In the genomic region with DNA sequence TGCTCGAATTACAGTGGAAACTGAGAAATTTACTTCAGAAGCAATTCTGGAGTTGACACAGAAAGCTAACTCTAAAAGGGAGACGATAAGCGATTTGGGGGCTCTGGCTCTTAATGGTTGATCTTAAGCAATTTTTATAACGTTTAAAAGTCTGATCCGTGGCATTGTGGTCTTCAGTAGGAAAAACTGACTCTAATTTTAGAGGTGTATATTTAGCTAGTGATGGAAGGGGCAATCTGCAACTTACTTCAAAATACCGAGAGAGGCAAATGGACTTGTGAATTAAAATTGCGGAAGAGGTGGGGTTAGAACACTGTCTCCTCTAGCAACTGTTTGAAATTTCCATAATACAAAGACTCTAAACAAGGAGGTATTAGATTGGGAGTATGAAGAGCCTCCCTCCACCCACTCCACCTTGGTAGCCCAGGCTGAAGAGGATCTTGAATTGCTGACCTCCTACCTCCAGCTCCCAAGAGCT, we compare ENCODE assay signal across 8 mouse cellular contexts. TPM values are rescaled to one million over a fixed set of nuclear protein-coding genes. Genes with fewer than 3 reads are reported as not detected.
DNase-seq lines count a peak whose midpoint lies in the region; ATAC-seq and TF ChIP-seq lines count a peak whose summit lies in the region.

No protein-coding gene starts in this region.

- no peaks in the 10 kb centered on the region for H3K9me3 ChIP-seq in hindbrain, embryonic 14.5 days (ENCODE audit: control insufficient read depth, low read length)

- H3K9ac ChIP-seq in hindbrain, embryonic 14.5 days: no peak overlapping the region

- no peak for DNase-seq in gastrocnemius, adult 2 months
- no peak for DNase-seq in gastrocnemius, postnatal 25 days
- DNase-seq in T-cell, adult 2 months (ENCODE audit: low spot score): peak; percentile 2
- no peak for DNase-seq in hindbrain, embryonic 14.5 days (ENCODE audit: low spot score)
- DNase-seq in urinary bladder, postnatal 4 days (ENCODE audit: low spot score in 2 of 2): no peak
- no peak for DNase-seq in left cerebral cortex, postnatal 4 days
- DNase-seq in left cerebral cortex, postnatal 14 days (ENCODE audit: low spot score in 2 of 2): no peak

- ATAC-seq in hindbrain, embryonic 14.5 days (ENCODE audit: low FRiP score): no peak
- peak; percentile 12; the same call in 1 of the 2 replicates for ATAC-seq in megakaryocyte-erythroid progenitor cell, adult 5-6 weeks (replicated peaks; ENCODE audit: low FRiP score, low TSS enrichment, poor library complexity, severe bottlenecking)

- peak overlapping the region; percentile 62 for H3K4me2 ChIP-seq in hindbrain, embryonic 14.5 days (replicated peaks)

- WGBS in hindbrain, embryonic 14.5 days: 44% methylated on average over 7 of the region's 7 CpGs

- H3K36me3 ChIP-seq in hindbrain, embryonic 14.5 days (replicated peaks; ENCODE audit: control insufficient read depth, insufficient read depth): no peaks in the 10 kb centered on the region

- peaks cover 20% of the 10 kb centered on the region for H3K4me1 ChIP-seq in hindbrain, embryonic 14.5 days (replicated peaks; ENCODE audit: control insufficient read depth, insufficient read depth, low read length)

- intact Hi-C loops in gastrocnemius, adult 2 months (cut with DNase I): no loop called here
- intact Hi-C loops in left cerebral cortex, postnatal 4 days (cut with DNase I): no loop called here
- intact Hi-C loops in left cerebral cortex, postnatal 14 days (cut with DNase I): no loop called here

- peak overlapping the region; percentile 61; the same call in 1 of the 2 replicates for H3K27ac ChIP-seq in gastrocnemius, adult 2 months
- no peak overlapping the region for H3K27ac ChIP-seq in hindbrain, embryonic 14.5 days

- no peaks in the 10 kb centered on the region for H3K27me3 ChIP-seq in hindbrain, embryonic 14.5 days (ENCODE audit: control insufficient read depth, insufficient read depth, low read length)

- H3K4me3 ChIP-seq in gastrocnemius, adult 2 months: peak overlapping the region; percentile 67
- H3K4me3 ChIP-seq in hindbrain, embryonic 14.5 days (replicated peaks; ENCODE audit: low read length): peak overlapping the region; percentile 29

- no peak for TF ChIP-seq CTCF in gastrocnemius, adult 2 months (IDR thresholded peaks at IDR 0.05)

RNA-seq across cellular contexts. Expression of gene Cabcoco1, which starts 0.3 kb away (rescaled TPM):
- under 1 TPM; 0.33 to 0.78 TPM for total RNA-seq in gastrocnemius, adult 2 months (2021)
- under 1 TPM; 0.33 to 0.86 TPM for total RNA-seq in gastrocnemius, postnatal 25 days (2021)
- polyA plus RNA-seq in hindbrain, embryonic 14.5 days (2014; fragmentation: Nextera tagmentation; extraction: Ambion mirVana): 1.9 and 2.7 TPM in 2 replicates
- total RNA-seq in megakaryocyte-erythroid progenitor cell, adult 5-6 weeks (2014; fragmentation: Nextera tagmentation): 0.79 and 4.7 TPM in 2 replicates
- 2.6 TPM in 1 of 2 replicates, not detected in the other for total RNA-seq in megakaryocyte-erythroid progenitor cell, adult 5-6 weeks (2017)
- total RNA-seq in left cerebral cortex, postnatal 4 days (2021): 1 to 10 TPM in 1 of 2 experiments, under 1 TPM in 1; 0.80 to 1.7 TPM
- 1 to 10 TPM; 2.9 to 3.3 TPM for total RNA-seq in left cerebral cortex, postnatal 14 days (2021)
